Mouse (Mus musculus) adrenal gland, postnatal 4 days (tissue): ENCODE measurements around the gene Hoxb7. TPM values are rescaled to one million over a fixed set of nuclear protein-coding genes. Genes with fewer than 3 reads are reported as not detected.

ENCODE experiments used
- DNase-seq, 2 experiments: peaks; one replicate each; pipeline ENCODE4 v3.0.0; 2021 to 2022; ENCODE audit warnings: low spot score in 2 of 2, mixed read lengths in 2 of 2
- microRNA-seq: library from miRNA; unstranded; fragments of <30 nt; microRNA quantifications from one replicate; pipeline ENCODE4 v1.2.0, GENCODE M21; 2021
- total RNA-seq, 2 experiments: library from RNA; stranded (reverse); gene quantifications; 2 replicates each; pipeline ENCODE4 v1.2.3; 2021

The Hoxb7 gene
- total RNA-seq, 2 experiments from 2014 or later = 39.4 to 49.8 TPM

DNA sequence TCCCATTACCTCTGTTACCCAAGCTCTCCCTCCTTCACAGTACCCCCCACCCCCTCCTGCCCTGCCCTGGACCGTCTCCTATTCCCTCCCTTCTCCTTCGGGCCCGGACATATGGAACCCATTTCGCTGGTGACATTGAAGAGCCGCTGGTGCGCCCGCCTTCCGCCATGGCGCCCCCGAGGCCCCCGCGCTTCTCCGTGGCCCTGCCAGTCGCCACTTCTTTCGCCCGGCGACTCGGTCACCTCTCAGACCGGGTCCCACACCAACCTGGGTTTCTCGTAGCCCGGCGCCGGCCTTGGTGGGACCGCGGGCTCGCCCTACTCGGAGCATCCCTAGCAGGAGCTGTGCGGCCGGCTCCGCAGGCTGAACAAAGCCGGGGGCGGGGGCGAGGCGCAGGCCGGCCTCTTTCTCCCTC is 46.2 kb downstream of the Hoxb7 start:
- DNase-seq = no peak

- no peak for DNase-seq
Observed at GRCm38 (mm10) chr11:96333241-96334001, 47.0 kb downstream of the Hoxb7 start.

GRCm38 (mm10) chr11:96334002-96334364 is 47.6 kb downstream of the Hoxb7 start:
- DNase-seq = no peak

DNA sequence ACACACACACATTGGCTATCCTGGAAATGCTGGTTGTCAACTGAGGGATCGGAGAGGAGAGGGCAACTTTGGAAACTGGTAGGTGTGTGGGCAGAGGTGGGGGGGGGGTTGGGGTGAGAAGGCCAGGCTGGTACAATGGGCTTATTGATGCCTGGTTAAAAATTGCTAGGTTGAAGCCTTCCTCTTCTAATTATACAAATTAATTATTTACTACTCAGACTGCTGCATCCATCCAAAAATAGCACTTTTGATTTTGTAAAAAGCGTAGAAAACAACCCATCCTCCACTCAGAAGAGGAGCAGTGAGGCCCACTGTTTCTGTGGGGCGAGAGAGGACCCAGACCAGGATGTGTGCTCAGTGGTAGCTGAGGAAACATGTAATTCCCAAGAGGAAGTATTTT is 48.6 kb downstream of the Hoxb7 start:
- DNase-seq = no peak

GRCm38 (mm10) chr11:96336597-96336996 is 50.2 kb downstream of the Hoxb7 start:
- no peak for DNase-seq

- no peak for DNase-seq
Observed at GRCm38 (mm10) chr11:96337026-96337425, 50.6 kb downstream of the Hoxb7 start.

DNA sequence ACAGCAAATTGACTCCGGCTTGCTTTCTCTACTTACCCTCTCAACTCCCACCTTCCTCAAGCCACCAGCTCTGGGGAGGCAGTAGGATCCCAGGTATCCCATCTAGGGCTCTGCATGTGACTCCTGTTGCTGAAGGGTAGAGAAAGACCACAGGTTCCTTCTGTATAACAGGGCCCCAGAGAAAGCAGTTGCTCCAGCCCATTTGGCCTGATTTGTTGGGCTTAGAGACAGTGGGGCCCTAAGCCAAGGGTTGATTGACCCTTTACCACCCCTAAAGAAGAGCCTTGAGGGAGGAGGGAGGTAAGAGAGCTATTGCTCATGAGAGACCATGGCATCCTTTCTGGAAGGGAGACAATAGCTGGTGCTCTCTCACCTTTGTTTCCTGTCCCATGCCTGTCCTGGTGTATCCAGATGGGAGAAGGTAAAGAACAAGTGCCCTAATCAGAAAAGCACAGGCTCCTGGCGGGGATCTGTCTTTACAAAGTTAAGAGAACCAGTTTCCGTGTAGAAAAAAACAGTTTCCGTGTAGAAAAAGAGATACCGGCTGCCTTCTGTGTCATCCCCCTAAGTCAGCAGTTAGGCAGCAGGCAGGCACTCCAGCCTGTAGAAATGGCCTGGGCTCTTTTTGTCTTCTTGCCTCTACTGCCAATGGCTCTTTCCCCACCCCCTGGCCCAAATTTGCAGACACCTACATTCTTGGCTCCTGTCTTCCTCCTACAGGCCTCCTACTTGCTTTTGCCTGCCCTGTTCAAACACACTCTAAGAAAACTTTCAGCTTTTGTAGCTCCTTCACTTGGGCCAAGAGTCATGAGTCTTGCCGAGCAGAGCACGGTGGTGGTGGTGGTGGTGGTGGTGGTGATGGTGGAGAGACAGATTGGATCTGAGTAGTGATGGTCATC is 52.8 kb downstream of the Hoxb7 start:
- DNase-seq = no peak

Small RNA genes within 50 kb of the gene (microRNA-seq; reads per million reads assigned to microRNA genes)
- gene Mir10a = 60,500 reads per million, percentile 99 among the genes with 10 or more reads in this experiment
- 32.1 reads per million, percentile 34 among the genes with 10 or more reads in this experiment for gene Mir196a-1

Other genes starting within 250 kb of the Hoxb7 start
- 10 to 100 TPM; 54.9 to 57.8 TPM for gene Ube2z, start 221.2 kb upstream of the Hoxb7 start, total RNA-seq
- gene Atp5g1, start 211.0 kb upstream of the Hoxb7 start, total RNA-seq = 100 to 1,000 TPM; 332 to 356 TPM
- gene Calcoco2, start 174.7 kb upstream of the Hoxb7 start, total RNA-seq = not detected
- gene Ttll6, start 152.8 kb upstream of the Hoxb7 start, total RNA-seq = not detected
- not detected for gene Hoxb13, start 92.3 kb upstream of the Hoxb7 start, total RNA-seq
- gene Hoxb9, start 15.2 kb upstream of the Hoxb7 start, total RNA-seq = 10 to 100 TPM; 86.0 to 93.6 TPM
- 10 to 100 TPM; 58.4 to 61.2 TPM for gene Hoxb8, start 4.7 kb upstream of the Hoxb7 start, total RNA-seq
- 10 to 100 TPM; 43.6 to 47.9 TPM for gene Hoxb6, start 5.9 kb downstream of the Hoxb7 start, total RNA-seq
- 10 to 100 TPM; 26.5 to 27.8 TPM for gene Hoxb5, start 16.7 kb downstream of the Hoxb7 start, total RNA-seq
- gene Hoxb4, start 31.6 kb downstream of the Hoxb7 start, total RNA-seq = 10 to 100 TPM; 19.8 to 22.0 TPM
- 10 to 100 TPM; 40.5 to 44.5 TPM for gene Hoxb3, start 36.7 kb downstream of the Hoxb7 start, total RNA-seq
- gene Hoxb2, start 63.9 kb downstream of the Hoxb7 start, total RNA-seq = 10 to 100 TPM; 21.0 to 26.0 TPM
- gene Hoxb1, start 79.1 kb downstream of the Hoxb7 start, total RNA-seq = not detected
- gene Skap1, start 178.0 kb downstream of the Hoxb7 start, total RNA-seq = 1 to 10 TPM; 6.1 to 7.6 TPM